Mouse (Mus musculus): ENCODE measurements around the gene Duxf3.
"Not testable (repeated sequence)": the region's sequence is repeated elsewhere in the genome, so short reads cannot be mapped to it uniquely, and the experiment has no call there.

Gene Duxf3

GRCm38 (mm10) chr10:58232641-58232969 lies at the start of gene Duxf3:
TSS of gene Duxf3 (minus strand) at chr10:58232675.
- DNase-seq (ENCODE audit: low read depth, low spot score): not testable (repeated sequence)

DNA sequence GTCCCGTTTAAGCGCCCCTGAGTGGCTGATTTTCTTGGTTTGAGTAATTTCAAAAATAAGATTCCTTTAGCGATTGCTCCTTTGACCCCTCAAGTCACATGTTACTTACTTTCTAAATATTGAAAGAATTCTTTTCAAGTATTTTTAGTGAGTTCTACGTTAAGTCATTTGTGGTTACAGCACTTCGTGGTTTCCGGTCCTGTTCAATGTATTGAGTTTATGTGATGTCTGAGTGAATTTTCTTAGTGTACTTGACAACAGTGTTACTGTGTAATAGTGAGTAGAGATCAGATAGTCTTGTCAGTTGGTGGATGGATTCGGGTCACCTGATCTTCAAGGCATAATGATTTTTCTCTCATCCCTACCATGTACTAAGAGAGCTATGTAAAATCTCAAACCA lies 49.8 kb upstream of the Duxf3 start:
- DNase-seq (ENCODE audit: low read depth, low spot score): no peak

GRCm38 (mm10) chr10:58258466-58258865 lies 26.0 kb upstream of the Duxf3 start:
- no peak for DNase-seq (ENCODE audit: low read depth, low spot score)

DNA sequence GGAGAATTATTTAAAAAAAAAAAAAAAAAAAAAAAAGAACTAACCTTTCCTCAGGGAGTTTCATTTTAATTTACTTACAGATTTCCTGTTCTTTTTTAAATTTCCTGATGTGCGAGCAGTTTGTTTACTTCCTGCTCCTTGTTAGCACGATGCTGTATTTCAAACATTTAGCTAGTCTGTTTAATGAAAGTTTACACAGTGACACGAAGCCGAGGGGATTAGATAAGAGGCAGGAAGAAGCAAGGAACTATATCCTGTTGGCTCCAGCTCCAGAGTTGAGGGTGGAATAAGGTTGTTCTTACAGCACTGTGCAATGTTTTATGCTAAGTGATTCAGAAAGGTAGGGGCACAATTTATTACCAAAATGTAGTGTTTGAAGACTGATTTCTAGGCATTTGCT lies 23.5 kb upstream of the Duxf3 start:
- DNase-seq (ENCODE audit: low read depth, low spot score): no peak

DNA sequence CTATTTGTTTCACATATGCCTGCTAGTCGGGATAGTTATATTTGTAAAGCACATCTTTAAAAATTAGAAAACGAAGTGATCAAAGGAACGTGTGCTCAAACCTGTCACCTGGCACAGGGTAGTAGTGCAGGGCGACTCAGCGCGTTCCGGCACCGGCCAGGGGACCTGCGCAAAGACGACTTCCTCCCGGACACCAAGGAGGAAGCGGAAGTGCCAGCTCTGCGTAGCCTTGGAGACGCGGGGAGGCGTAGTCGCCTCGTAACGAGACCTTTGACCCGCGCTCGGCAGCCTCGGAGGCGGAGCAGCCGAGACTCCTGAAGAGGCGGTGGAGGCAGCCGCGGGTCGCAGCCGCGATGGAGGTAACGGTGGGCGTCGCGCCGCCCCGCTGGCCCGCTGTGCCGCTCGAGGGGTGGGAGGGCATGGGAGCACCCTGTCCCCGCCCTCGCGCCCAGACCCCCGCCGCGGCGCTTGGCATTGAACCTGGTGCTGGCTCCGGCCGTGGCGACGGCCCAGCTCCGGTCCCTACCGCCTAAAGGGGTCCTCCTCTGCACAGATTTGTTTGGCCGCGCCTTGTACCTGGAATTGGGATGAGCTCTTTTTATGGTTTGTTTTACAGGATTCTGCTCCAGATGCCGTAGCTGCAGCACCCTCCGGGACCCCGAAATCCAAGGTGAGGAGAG lies 22.9 kb upstream of the Duxf3 start, which contains the start of gene Gcc2:
Gene Gcc2 (plus strand): TSS at position 285 of the 680 bp plus-strand sequence.
- peak; percentile 84 for DNase-seq (ENCODE audit: low read depth, low spot score)

- DNase-seq (ENCODE audit: low read depth, low spot score): no peak
Observed at GRCm38 (mm10) chr10:58254635-58255175, 22.2 kb upstream of the Duxf3 start.

GRCm38 (mm10) chr10:58249535-58249934 lies 17.1 kb upstream of the Duxf3 start:
- no peak for DNase-seq (ENCODE audit: low read depth, low spot score)

GRCm38 (mm10) chr10:58238984-58239740 lies 6.7 kb upstream of the Duxf3 start:
- DNase-seq (ENCODE audit: low read depth, low spot score): not testable (repeated sequence)

DNA sequence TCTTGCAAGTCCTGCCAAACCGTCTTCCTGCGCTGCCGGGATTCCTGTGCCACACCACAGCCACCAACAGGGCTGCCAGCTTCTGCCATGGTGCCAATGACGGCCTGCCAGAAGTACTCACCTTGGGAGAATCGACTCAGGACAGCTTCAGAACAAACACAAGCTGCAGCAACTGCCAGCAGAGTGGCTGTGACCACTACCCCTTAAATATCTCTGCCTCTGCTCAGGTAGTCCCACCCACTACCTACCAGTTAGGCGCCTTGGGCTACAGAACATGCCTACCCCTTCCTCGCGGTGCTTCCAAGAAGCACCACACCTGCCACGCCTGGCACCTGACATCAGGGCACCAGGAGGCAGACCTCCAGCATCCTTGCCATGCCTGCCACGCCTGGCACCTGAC lies 4.1 kb upstream of the Duxf3 start, which contains the start of gene Gm4981:
Gene Gm4981 (minus strand): TSS at position 89 of the 400 bp plus-strand sequence.
- DNase-seq (ENCODE audit: low read depth, low spot score): no peak

- not testable (repeated sequence) for DNase-seq (ENCODE audit: low read depth, low spot score)
Observed at GRCm38 (mm10) chr10:58234985-58235384, 2.5 kb upstream of the Duxf3 start.

DNA sequence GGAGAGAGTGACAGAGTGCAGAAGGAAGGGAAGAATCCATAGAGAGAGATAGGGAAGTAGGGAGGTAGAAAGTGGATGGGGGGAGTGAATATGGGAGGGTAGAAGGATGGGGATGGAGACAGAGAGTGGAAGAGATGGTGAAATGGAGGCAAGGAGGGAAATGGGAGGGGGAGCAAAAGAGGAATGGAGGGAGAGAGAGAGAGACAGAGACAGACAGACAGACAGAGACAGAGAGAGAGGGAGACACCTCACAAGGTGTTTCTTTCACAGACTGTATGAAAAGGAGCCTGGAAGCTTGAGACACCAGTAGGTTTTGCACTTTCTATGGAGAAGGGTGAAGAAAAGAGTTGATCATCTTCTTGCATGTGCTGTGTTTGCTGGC lies 1.3 kb upstream of the Duxf3 start:
- DNase-seq (ENCODE audit: low read depth, low spot score): not testable (repeated sequence)

- not testable (repeated sequence) for DNase-seq (ENCODE audit: low read depth, low spot score)
Observed at GRCm38 (mm10) chr10:58233054-58233739, 722 bp upstream of the Duxf3 start.

GRCm38 (mm10) chr10:58231779-58232640 lies 465 bp downstream of the Duxf3 start:
- not testable (repeated sequence) for DNase-seq (ENCODE audit: low read depth, low spot score)

GRCm38 (mm10) chr10:58231088-58231487 lies 1.4 kb downstream of the Duxf3 start:
- not testable (repeated sequence) for DNase-seq (ENCODE audit: low read depth, low spot score)

DNA sequence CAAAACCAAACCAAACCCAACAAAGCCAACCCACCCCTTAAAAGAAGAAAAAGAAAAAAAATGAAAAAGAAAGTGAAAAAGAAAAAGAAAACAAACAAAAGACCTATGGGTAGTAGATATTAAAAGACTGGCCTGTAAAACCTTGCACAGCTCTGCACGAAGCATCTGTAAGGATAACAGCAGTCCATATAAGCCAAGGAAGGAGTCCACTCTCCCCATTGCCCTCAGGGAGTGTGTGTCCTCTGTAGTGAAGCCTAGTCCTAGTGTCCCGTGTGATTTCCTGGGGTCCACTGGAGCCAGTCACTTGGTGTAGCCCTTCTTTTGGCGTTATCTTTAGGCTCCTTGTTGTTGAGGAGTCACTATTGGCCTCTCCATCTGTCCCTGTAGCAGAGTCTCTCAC lies 2.5 kb downstream of the Duxf3 start:
- not testable (repeated sequence) for DNase-seq (ENCODE audit: low read depth, low spot score)

GRCm38 (mm10) chr10:58227798-58228197 lies 4.7 kb downstream of the Duxf3 start:
- not testable (repeated sequence) for DNase-seq (ENCODE audit: low read depth, low spot score)

- not testable (repeated sequence) for DNase-seq (ENCODE audit: low read depth, low spot score)
Observed at GRCm38 (mm10) chr10:58226357-58226756, 6.1 kb downstream of the Duxf3 start.

DNA sequence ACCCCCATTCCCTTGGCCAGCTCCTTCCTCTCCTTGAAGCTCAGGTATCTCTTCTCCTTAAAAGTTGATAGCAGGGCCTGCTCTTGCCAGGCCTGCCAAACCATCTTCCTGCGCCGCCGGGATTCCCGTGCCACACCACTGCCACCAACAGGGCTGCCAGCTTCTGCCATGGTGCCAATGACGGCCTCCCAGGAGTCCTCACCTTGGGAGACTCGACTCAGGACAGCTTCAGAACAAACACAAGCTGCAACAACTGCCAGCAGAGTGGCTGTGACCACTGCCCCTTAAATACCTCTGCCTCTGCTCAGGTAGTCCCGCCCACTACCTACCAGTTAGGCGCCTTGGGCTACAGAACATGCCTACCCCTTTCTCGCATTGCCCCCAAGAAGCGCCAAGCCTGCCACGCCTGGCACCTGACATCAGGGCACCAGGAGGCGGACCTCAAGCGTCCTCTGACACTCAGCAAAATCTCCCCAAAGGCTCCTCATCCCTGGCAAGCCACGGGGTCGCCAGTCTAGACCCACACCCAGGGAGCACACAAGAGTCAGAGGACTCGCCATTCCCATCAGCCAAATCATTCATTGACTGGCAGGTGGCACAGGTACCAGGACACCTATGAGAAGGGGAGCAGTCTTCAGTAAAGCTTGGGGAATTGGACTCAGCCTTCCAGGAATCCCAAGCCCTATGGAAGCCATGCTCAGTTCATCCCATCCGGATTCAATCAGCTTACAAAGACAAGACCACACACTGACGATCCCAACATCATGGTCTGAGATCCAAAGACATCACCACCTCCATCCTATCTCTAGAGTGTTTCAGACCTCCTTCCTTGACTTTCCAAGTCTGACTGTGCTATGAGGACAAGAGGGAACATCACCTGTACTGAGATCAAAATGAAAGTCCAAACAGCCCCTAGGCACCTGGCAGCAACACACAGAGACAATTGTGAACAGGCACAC lies 7.4 kb downstream of the Duxf3 start, which contains the start of gene AW822073:
Gene AW822073 (minus strand): TSS at position 104 of the 959 bp plus-strand sequence.
- not testable (repeated sequence) for DNase-seq (ENCODE audit: low read depth, low spot score)

DNA sequence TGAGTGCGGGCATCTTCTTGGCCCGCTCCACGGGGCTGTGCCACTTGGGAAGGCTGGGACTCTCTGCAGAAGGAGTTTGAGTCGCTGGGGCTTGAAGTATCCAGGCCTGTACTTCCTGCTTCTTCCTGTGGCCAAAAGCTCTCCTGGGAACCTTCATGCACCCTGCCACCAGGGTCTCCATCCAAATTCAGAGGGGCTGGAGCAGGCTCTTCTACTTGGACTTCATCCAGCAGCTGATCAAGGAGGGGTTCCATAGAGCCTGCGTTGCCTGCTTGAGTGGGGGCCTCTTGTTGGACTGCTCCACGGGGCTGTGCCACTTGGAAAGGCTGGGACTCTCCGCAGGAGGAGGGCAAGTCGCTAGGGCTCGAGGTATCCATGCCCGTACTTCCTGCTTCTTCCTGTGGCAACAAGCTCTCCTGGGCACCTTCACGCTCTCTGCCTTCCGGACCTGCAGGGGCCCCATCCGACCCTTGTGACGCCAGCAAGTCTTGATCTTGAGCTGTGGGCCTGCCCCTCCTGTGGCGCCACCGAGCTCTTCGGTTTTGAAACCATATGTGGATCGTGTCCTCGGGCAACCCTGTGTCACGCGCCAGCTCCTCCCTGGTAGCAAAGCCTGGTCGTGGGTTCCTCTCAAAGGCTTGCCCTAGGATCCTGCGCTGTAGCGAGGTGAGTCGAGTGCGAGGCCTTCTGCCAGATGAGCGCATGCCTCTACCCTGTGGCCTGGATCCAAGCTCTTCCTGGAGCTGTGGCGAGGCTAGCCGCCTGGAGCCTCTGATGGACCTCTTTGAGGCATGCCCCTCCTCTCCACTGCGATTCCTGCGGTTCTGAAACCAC lies 8.3 kb downstream of the Duxf3 start:
- not testable (repeated sequence) for DNase-seq (ENCODE audit: low read depth, low spot score)

Data from brain, embryonic 18.5 days (tissue).